Mouse (Mus musculus): ENCODE data around the gene Tgfbr3. TPM values are rescaled to one million over a fixed set of nuclear protein-coding genes. Genes with fewer than 3 reads are reported as not detected.

Gene Tgfbr3
- polyA plus RNA-seq, 2 experiments, result 20.7 to 29.0 TPM

DNA sequence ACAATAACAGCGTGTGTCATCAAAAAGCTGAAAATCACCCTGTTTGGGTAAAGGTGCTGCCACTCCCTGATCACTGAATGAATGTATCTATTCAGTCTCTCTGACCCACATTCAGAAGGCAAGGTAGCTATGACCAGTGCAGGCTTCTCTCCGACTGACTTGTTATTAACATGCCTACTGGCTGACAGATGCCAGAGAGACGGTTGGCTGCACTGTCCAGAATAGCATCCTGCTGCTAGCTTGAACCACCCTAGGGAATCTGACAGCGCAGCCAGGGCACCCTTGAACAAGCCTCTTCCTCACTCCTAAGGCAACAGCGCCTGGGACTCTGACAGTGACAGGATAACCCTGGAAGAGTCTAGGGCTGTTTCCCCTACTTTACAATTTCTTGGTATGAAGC is 53.4 kb downstream of the Tgfbr3 start:
- no peak overlapping the region for H3K9ac ChIP-seq (ENCODE audit: low read depth, low read length, severe bottlenecking)
- 79% methylated on average over 5 of the region's 5 CpGs for WGBS
- no peak overlapping the region for H3K4me3 ChIP-seq (replicated peaks; ENCODE audit: low read length)
- no peak overlapping the region for H3K27ac ChIP-seq (replicated peaks; ENCODE audit: low read depth, low read length)
- no peaks in the 10 kb centered on the region for H3K36me3 ChIP-seq (ENCODE audit: control insufficient read depth, insufficient read depth, low read length)
- no peak overlapping the region for H3K4me2 ChIP-seq (replicated peaks; ENCODE audit: low read depth, low read length, severe bottlenecking)
- no peak for DNase-seq (ENCODE audit: low spot score)
- ATAC-seq (ENCODE audit: low FRiP score, low read depth), result no peak
- no peaks in the 10 kb centered on the region for H3K27me3 ChIP-seq (ENCODE audit: control insufficient read depth, insufficient read depth, low read length)
- H3K9me3 ChIP-seq (ENCODE audit: control insufficient read depth, low read length), result no peaks in the 10 kb centered on the region
- no peak for TF ChIP-seq POLR2A (IDR thresholded peaks at IDR 0.05; ENCODE audit: borderline replicate concordance, extremely low read depth, insufficient read depth, insufficient read length)
- H3K4me1 ChIP-seq (ENCODE audit: control insufficient read depth, insufficient read depth, low read length), result peaks cover 57% of the 10 kb centered on the region

DNA sequence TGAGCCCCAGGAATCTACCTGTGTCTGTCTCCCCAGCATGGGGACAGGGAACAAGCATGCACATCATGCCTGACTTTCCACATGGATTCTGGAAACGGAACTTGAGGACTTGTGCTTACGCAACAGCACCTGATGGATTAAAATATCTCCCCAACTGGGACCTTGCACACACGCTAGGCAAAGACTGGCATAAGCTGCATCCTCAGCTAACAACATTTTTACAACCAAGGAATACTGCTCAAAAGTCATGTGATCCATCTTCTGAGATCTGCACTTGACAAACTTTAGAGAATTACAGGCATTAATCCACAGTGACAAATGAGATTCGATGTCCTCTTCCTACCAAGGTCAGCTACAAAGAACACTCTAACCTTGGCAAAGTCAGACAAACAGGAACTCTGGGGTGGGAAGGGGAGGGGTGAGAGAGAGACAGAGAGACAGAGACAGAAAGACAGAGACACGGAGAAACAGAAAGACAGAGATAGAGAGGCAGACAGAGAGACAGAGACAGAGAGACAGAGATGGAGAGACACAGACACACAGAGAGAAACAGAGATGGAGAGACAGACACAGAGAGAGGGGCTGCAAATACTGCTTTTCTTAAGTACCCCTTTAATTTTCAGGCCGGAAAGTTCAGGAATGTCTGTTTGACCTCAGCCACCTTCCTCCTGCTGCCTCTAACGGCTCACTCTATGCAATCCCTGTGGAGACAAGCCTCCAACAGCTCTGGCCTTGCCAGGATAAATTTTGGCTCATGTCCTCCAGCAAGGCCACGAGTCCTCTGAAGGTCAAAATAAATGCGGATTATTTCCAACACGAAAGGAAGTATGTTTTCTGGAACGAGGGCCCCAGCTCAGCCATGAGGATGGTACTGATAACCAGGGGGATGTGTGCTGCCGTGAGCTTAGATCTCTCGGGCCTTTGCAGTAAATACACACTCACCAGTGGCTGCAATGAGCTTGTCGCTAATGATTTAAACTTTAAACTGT is 55.8 kb downstream of the Tgfbr3 start:
- peaks cover 56% of the 10 kb centered on the region for H3K4me1 ChIP-seq (ENCODE audit: control insufficient read depth, insufficient read depth, low read length)
- no peaks in the 10 kb centered on the region for H3K9me3 ChIP-seq (ENCODE audit: control insufficient read depth, low read length)
- H3K27ac ChIP-seq (replicated peaks; ENCODE audit: low read depth, low read length), result peak overlapping the region; percentile 45
- DNase-seq (ENCODE audit: low spot score) (no peak), ATAC-seq (ENCODE audit: low FRiP score, low read depth) (no peak)
- no peak for TF ChIP-seq POLR2A (IDR thresholded peaks at IDR 0.05; ENCODE audit: borderline replicate concordance, extremely low read depth, insufficient read depth, insufficient read length)
- H3K4me3 ChIP-seq (replicated peaks; ENCODE audit: low read length), result no peak overlapping the region
- 48% methylated on average over 14 of the region's 14 CpGs for WGBS
- no peaks in the 10 kb centered on the region for H3K27me3 ChIP-seq (ENCODE audit: control insufficient read depth, insufficient read depth, low read length)
- no peak overlapping the region; the same call in 1 of the 2 replicates for H3K9ac ChIP-seq (ENCODE audit: low read depth, low read length, severe bottlenecking)
- H3K4me2 ChIP-seq (replicated peaks; ENCODE audit: low read depth, low read length, severe bottlenecking), result no peak overlapping the region
- no peaks in the 10 kb centered on the region for H3K36me3 ChIP-seq (ENCODE audit: control insufficient read depth, insufficient read depth, low read length)

DNA sequence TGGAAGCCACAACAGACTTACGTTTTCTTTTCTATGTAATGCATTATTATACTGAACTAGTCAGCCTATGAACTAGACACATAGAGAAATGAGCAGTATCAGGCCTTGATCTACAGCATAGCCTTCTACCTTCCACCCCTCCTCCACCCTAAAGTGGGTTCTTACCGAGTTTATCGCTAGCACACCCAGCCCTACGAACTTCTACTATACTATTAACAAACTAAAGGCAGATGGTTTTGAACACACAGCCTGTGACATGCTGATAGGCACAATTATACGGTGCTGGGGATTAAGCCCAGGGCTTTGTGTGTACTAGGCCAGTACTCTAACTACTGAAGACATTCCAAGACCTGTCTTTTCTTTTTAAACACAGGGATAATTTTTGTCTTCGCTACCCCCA is 59.2 kb downstream of the Tgfbr3 start:
- DNase-seq (ENCODE audit: low spot score), result no peak
- Histone ChIP-seq H3K4me2 (replicated peaks; ENCODE audit: low read depth, low read length, severe bottlenecking) (no peak overlapping the region), H3K4me1 (ENCODE audit: control insufficient read depth, insufficient read depth, low read length) (peaks cover 36% of the 10 kb centered on the region), H3K36me3 (ENCODE audit: control insufficient read depth, insufficient read depth, low read length) (no peaks in the 10 kb centered on the region), H3K27me3 (ENCODE audit: control insufficient read depth, insufficient read depth, low read length) (no peaks in the 10 kb centered on the region), H3K9ac (ENCODE audit: low read depth, low read length, severe bottlenecking) (no peak overlapping the region), H3K9me3 (ENCODE audit: control insufficient read depth, low read length) (no peaks in the 10 kb centered on the region), H3K4me3 (replicated peaks; ENCODE audit: low read length) (no peak overlapping the region), H3K27ac (replicated peaks; ENCODE audit: low read depth, low read length) (no peak overlapping the region)
- 67% methylated on average over 6 of the region's 6 CpGs for WGBS
- TF ChIP-seq POLR2A (IDR thresholded peaks at IDR 0.05; ENCODE audit: borderline replicate concordance, extremely low read depth, insufficient read depth, insufficient read length), result no peak
- ATAC-seq (ENCODE audit: low FRiP score, low read depth), result no peak

DNA sequence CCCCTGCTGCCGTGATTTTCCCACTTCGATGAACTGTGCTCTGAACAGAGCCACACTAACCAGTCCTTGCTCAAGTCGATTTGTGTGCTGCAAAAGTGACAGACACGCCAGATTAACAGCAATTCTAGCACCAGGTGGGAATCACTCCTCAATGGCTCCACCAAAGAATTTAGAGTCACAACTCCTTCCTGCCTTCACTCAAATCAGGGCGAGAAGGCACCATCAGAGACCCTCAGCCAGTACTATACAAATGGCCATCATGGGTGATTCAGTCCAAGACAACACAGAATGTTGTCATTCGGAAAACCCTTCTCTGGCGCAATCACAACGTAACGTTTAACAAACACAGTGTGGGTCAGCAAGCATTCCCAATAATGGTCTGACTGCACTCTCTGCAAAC is 60.4 kb downstream of the Tgfbr3 start:
- no peak for TF ChIP-seq POLR2A (IDR thresholded peaks at IDR 0.05; ENCODE audit: borderline replicate concordance, extremely low read depth, insufficient read depth, insufficient read length)
- Histone ChIP-seq H3K4me3 (replicated peaks; ENCODE audit: low read length) (no peak overlapping the region), H3K4me1 (ENCODE audit: control insufficient read depth, insufficient read depth, low read length) (peaks cover 29% of the 10 kb centered on the region), H3K36me3 (ENCODE audit: control insufficient read depth, insufficient read depth, low read length) (no peaks in the 10 kb centered on the region), H3K27me3 (ENCODE audit: control insufficient read depth, insufficient read depth, low read length) (no peaks in the 10 kb centered on the region), H3K9ac (ENCODE audit: low read depth, low read length, severe bottlenecking) (no peak overlapping the region), H3K27ac (replicated peaks; ENCODE audit: low read depth, low read length) (no peak overlapping the region), H3K9me3 (ENCODE audit: control insufficient read depth, low read length) (no peaks in the 10 kb centered on the region), H3K4me2 (replicated peaks; ENCODE audit: low read depth, low read length, severe bottlenecking) (no peak overlapping the region)
- WGBS, result 74% methylated on average over 9 of the region's 9 CpGs
- no peak for ATAC-seq (ENCODE audit: low FRiP score, low read depth)
- no peak for DNase-seq (ENCODE audit: low spot score)

DNA sequence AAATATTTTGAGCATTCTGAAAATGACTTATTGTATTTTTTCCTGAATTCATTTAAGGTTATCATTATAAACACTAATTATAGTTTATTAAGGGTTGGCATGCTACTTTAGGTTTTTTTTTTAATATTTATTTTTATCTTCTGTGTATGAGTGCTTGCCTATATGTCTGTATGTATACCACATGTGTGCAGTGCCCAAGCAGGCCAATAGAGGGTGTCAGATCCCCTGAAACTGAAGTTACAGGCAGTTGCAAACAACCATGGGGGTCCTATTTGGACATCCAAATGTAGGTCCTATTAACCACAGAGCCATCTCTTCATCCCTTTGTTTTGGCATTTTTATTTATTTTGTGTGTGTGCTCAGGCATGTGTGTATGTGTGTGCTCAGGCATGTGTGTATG is 61.8 kb downstream of the Tgfbr3 start:
- no peak for ATAC-seq (ENCODE audit: low FRiP score, low read depth)
- Histone ChIP-seq H3K36me3 (ENCODE audit: control insufficient read depth, insufficient read depth, low read length) (no peaks in the 10 kb centered on the region), H3K4me2 (replicated peaks; ENCODE audit: low read depth, low read length, severe bottlenecking) (no peak overlapping the region), H3K27me3 (ENCODE audit: control insufficient read depth, insufficient read depth, low read length) (no peaks in the 10 kb centered on the region), H3K9me3 (ENCODE audit: control insufficient read depth, low read length) (no peaks in the 10 kb centered on the region), H3K4me1 (ENCODE audit: control insufficient read depth, insufficient read depth, low read length) (peaks cover 33% of the 10 kb centered on the region), H3K9ac (ENCODE audit: low read depth, low read length, severe bottlenecking) (no peak overlapping the region), H3K27ac (replicated peaks; ENCODE audit: low read depth, low read length) (no peak overlapping the region), H3K4me3 (replicated peaks; ENCODE audit: low read length) (no peak overlapping the region)
- TF ChIP-seq POLR2A (IDR thresholded peaks at IDR 0.05; ENCODE audit: borderline replicate concordance, extremely low read depth, insufficient read depth, insufficient read length), result no peak
- no peak for DNase-seq (ENCODE audit: low spot score)
